Mouse (Mus musculus): ENCODE results near the gene Tbc1d22a.
"Not testable (repeated sequence)": the region's sequence is repeated elsewhere in the genome, so short reads cannot be mapped to it uniquely, and the experiment has no call there.

Tbc1d22a gene

GRCm38 (mm10) chr15:86213753-86214548 lies at the start of gene Tbc1d22a:
Gene Tbc1d22a (plus strand): TSS chr15:86214459.
- peak; percentile 91 for DNase-seq (ENCODE audit: low spot score)

GRCm38 (mm10) chr15:86164718-86165345 lies 49.4 kb upstream of the Tbc1d22a start:
- DNase-seq (ENCODE audit: low spot score), result no peak

GRCm38 (mm10) chr15:86165811-86166590 lies 48.3 kb upstream of the Tbc1d22a start:
- no peak for DNase-seq (ENCODE audit: low spot score)

- DNase-seq (ENCODE audit: low spot score), result no peak
Observed at GRCm38 (mm10) chr15:86167032-86167655, 47.1 kb upstream of the Tbc1d22a start.

GRCm38 (mm10) chr15:86167787-86168504 lies 46.3 kb upstream of the Tbc1d22a start:
- no peak for DNase-seq (ENCODE audit: low spot score)

GRCm38 (mm10) chr15:86168505-86168867 lies 45.8 kb upstream of the Tbc1d22a start:
- no peak for DNase-seq (ENCODE audit: low spot score)

- DNase-seq (ENCODE audit: low spot score), result no peak
Observed at GRCm38 (mm10) chr15:86168941-86169816, 45.1 kb upstream of the Tbc1d22a start.

- DNase-seq (ENCODE audit: low spot score), result no peak
Observed at GRCm38 (mm10) chr15:86169817-86170110, 44.5 kb upstream of the Tbc1d22a start.

- DNase-seq (ENCODE audit: low spot score), result no peak
Observed at GRCm38 (mm10) chr15:86171316-86171715, 42.9 kb upstream of the Tbc1d22a start.

GRCm38 (mm10) chr15:86172124-86172523 lies 42.1 kb upstream of the Tbc1d22a start:
- DNase-seq (ENCODE audit: low spot score), result no peak

GRCm38 (mm10) chr15:86172526-86172925 lies 41.7 kb upstream of the Tbc1d22a start:
- DNase-seq (ENCODE audit: low spot score), result no peak

- no peak for DNase-seq (ENCODE audit: low spot score)
Observed at GRCm38 (mm10) chr15:86173136-86173985, 40.9 kb upstream of the Tbc1d22a start.

- DNase-seq (ENCODE audit: low spot score), result no peak
Observed at GRCm38 (mm10) chr15:86175253-86176050, 38.8 kb upstream of the Tbc1d22a start.

GRCm38 (mm10) chr15:86176166-86176565 lies 38.1 kb upstream of the Tbc1d22a start:
- DNase-seq (ENCODE audit: low spot score), result no peak

- DNase-seq (ENCODE audit: low spot score), result no peak
Observed at GRCm38 (mm10) chr15:86176771-86177702, 37.2 kb upstream of the Tbc1d22a start.

- not testable (repeated sequence) for DNase-seq (ENCODE audit: low spot score)
Observed at GRCm38 (mm10) chr15:86177703-86178251, 36.5 kb upstream of the Tbc1d22a start.

- DNase-seq (ENCODE audit: low spot score), result no peak
Observed at GRCm38 (mm10) chr15:86178594-86178993, 35.7 kb upstream of the Tbc1d22a start.

GRCm38 (mm10) chr15:86180427-86180826 lies 33.8 kb upstream of the Tbc1d22a start:
- DNase-seq (ENCODE audit: low spot score), result no peak

Data from urinary bladder, postnatal 25 days (tissue).